Mouse (Mus musculus) testis, postnatal 10 days (tissue): Measurements from ENCODE around the gene Nemp1.

Experiments
- DNase-seq: peaks from one replicate; pipeline ENCODE4 v3.0.0; 2021; ENCODE audit warnings: low spot score

Nemp1 gene

DNA sequence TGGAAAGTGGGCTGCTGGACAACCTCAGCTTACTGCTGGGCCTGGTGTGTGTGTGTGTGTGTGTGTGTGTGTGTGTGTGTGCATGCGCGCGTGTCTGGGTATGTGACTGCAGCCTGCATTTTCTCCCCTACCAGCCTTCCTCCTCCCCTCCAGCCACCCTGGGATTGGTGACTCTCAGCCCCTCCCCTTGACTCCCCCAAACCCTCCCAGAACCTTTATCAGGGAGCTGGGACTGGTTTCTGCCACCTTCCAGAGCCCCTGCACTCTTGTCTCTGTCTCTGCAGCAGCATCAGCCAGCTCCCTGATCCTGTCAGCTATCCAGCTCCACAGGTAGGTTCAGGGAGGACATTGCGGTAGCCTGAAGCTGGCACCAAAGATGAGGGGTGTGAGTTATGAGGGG, 58.4 kb downstream of the Nemp1 start:
- no peak for DNase-seq

DNA sequence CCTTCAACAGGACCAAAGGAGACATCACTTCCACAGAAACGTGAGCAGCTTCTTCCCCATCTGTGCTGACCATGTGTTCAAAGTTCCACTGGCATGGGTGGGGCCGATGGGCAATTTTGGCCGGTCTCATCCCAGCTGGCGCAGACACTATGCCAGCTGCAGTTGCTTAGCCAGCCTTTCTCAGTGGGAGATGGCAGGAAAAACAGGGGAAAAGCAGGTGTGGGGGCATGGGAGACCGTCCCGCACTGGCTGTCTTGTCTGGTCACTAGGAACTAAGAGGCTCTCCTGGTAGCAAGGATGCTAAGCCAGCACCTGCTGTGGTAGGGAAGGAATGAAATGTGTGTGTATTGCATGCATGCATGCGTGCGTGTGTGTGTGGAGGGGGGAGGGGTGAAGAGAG, 61.7 kb downstream of the Nemp1 start:
- DNase-seq = no peak

DNA sequence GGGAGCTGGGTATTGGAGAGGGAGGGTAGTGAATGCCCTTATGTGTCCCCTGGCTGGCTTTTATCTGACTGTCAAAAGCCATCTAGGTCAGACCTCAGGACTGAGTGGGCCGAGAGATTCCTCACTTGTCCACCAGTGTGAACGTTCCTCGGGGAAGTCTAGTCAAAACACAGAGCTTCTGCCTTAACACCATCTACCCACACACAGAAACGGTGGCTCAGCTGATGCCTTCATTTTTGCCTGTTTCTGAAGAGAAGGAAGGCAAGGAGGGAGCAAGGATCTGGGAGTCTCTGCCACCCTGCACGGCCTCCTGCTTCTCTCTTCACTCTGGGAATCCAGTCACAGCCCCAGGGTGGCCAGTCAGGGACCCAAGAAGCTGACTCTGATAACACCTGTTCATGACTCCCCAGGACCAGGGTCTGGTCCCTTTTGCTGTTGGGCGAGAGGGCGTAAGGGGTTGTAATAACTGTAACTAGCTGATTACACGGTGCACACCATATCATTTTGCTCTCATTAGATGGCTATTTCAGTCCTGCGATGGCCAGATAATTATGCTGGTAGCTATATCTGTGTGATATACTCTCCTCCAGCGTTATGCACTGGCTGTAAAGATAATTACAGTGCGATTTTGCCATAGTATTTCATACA, 63.7 kb downstream of the Nemp1 start:
- DNase-seq = no peak

DNA sequence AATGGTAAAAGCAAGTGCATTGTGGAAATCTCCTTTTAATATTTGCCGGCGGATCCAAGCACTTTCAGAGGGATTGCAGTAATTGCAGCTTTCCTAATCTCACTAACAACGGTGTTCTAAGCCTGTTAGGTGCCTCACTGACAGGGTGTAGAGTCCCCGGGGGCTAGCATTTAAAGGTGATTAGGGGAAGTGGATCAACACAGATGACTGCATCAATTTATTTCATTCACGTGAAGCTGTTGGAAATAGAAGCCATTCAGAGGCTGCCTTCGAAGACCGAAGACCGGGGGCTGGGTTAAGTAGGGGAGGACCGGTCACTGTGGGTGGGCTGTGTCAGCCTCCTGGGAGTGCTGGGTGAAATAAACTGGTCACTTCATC, 64.2 kb downstream of the Nemp1 start:
- no peak for DNase-seq

DNA sequence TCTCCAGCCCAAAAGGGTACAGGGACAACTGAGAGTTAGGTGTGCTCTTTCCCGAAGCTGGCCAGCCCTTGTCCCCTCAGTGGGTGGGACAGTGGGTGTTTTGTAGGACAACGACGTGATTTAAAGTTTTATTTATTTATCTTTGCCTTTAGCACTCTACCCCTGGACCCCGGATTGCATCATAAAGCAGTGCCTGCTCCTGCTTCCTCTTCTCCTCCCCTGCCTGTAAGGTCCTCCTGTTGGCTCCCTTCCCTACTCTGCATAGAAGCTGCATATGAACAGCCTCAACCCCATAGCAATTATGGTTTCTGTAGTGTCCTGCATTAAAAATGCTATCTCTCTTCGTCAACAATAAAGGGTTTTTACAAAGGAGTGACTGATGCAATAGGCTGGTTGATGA, 64.7 kb downstream of the Nemp1 start:
- DNase-seq = no peak

DNA sequence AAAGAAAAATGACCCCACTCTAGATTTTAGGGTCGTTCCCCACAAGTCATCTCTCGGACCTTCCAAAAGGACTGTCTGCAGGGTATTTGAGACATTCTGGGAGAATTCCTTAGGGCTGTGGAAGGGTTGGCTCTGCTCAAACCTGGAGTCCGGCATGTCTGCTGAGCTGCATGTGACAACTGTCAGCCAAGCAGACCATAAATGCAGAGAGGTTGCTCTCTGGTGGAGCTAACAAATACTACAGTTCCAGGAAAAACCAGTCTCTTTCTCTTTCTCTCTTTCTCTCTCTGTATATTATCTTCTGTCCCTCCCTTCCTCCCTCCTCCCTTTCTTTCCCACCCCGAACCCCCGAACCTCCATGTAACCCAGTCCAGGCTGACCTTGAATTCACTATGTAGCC, 67.7 kb downstream of the Nemp1 start:
- DNase-seq = no peak

DNA sequence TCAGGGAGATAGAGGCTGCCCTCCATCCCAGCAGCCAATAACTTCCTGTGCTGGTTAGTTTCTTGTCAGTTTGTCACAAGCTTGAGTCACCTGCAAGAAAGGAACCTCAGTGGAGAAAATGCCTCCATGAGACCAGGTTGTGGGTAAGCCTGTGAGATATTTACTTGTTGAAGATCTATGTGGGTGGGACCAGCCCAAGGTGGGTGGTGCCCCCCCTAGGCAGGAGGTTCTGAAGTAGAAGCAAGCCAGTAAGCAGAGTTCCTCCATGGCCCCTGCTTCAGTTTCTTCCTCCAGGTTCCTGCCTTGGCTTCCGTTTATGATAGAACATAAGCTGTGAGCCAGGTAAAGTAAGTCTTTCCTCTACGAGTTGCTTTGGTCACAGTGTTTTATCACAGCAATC, 69.6 kb downstream of the Nemp1 start:
- DNase-seq = no peak

DNA sequence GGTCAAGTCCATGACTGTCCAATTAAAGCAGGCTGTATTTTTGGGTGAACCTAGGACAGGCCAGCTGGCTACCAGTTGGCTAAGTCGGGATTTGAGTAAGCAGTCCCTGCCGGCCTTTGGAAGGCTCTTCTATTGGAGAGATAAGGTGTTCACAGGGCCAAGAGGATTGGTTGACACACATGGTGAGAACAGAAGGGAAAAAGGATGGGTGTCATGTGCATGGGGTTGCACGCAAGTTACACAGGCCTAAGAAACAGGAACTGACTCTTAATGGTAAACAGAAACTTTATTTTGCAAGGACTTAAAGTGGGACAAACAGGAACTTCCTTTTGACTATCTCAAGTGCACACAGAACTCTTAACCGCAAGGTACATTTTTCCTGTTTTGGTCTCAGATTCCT, 70.2 kb downstream of the Nemp1 start:
- DNase-seq = no peak

DNA sequence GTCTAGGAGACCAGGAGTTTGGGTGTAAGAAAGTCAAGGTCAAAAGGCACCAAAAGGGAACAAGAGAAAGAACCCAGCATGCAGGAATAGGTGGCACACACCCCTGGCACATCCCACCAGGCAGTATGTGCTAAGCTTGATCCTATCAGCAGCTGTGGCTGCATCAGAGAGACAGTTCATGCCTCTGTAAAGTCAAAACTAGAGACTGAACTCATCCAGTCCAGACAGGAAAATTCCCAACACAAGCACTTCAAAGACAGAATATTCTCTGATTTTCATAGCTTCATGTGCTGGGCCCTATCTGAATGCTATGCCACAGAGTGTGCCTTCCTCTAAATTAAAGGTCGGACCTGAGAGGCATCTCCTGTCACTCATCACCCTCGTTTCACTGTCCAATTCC, 70.9 kb downstream of the Nemp1 start:
- DNase-seq = no peak

DNA sequence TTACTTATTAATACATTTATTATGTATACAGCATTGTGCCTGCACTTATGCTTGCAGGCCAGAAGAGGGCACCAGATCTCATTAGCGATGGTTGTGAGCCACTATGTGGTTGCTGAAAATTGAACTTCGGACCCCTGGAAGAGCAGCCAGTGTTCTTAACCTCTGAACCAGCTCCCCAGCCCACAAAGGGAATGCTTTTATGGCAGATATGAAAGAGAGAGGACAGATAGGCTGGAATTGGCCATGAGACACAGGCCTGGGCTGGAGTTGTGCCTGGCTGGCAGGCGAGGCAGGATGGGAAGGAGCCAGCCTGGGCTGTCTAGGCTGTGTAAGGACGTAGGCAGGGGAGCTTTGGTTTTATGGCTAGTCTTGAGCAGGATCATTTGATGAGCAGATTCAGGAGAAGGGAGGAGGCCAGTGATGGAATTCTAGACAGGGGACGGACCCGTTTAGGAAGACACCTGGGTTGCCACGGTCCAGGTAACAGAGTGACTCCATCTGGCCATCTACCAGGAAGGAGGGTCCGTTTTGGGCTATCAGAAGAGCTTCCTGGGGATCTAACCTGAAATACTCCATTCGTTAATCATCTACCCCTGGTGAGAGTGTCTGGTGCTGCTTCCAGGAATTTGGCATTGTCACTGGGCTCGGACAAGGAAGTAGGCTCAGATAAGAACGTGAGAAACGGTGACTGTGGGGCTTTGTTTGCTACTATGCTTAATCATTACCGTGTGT, 71.6 kb downstream of the Nemp1 start:
- DNase-seq = peak; percentile 66

DNA sequence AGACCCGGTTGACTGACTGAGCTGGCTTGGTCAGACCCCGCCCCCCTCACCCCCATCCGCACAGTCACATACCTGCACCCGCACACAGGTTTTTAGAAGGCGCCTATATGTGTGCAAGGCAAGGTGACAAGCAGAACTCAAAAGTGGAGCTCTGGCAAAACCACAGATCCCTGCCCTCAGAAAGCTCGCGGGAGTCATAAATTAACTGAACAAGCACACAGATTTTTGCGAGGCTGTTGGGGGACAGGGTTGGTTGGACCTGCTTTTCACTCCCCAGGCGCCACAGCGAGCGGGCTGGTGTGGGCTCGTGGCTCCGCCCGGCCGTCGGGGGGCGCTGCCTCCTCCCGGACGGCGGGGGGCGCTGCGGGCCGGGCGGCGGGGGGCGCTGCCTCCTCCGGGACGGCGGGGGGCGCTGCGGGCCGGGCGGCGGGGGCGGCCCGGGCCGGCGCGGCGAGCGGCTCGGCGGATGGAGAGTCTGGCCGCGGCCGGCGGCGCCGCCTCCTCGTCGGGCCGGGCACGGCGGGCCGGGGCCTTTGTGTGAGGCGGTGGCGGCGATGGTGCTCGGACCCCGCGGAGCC, 72.5 kb downstream of the Nemp1 start, which contains the start of gene Zbtb39:
Zbtb39 (plus strand) TSS at position 456 of the 578 bp plus-strand sequence.
- DNase-seq = peak; percentile 89

DNA sequence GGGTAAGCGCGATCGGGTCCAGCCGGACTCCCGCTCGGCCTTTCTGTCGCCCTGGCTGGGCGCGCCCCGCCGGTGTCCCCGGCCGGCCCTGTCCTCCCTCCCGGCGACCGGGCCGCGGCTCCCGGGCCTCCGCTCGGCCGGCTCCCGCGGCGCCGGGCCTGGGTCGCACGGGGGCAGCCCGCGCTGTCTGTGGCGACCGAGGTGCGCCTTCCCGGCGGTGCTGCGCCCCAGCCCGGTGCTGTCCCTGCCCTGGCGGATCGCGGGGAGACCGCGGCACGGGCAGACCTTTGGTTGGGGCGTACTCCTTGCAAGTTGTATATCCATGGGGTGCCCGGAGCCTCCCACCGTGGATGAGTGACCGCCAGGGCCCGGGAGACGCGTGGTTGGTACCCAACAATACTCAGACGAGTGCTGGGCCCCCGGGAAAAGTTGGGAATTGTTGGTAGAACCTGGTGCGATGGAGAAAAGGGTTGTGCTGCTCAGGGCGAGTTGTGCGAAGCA, 73.0 kb downstream of the Nemp1 start:
- peak; percentile 65 for DNase-seq

DNA sequence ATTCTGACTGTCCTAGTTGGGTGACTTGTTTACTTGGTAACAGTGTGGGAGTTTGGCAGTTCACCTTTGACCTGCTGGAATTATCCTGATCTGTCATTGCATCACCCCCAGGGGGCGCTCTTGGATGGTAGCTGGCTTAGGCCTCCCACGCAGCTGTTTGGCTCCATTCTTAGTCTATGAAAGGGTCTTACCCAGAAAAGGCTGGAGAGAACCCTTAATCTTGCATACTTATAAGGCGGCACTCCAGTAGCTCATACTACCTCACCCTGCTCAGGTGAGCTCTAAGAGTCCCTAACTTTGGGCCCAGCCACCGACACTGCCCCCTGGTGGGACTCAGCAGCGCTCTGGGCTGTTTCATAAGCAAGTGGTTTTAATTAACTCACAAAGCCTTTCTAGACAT, 78.0 kb downstream of the Nemp1 start:
- peak; percentile 84 for DNase-seq

DNA sequence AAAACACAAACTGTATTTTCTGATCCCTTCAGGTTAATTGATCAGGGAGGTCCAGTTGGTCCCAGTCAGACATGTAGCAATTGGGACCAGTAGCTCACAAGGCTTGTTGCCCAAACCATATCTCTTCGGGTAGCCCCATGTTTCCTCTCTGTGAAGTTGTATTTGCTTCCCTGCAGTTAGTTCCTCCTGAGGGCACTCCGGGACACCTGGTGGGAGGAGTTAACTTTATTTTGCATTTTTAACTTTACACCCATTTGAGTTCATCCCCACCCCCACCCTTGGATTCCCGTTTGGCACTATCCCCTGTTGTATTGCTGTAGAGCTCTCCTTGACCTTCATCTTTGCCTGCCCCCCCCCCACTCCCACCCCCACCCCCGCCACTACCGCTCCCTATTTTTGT, 79.2 kb downstream of the Nemp1 start:
- no peak for DNase-seq

DNA sequence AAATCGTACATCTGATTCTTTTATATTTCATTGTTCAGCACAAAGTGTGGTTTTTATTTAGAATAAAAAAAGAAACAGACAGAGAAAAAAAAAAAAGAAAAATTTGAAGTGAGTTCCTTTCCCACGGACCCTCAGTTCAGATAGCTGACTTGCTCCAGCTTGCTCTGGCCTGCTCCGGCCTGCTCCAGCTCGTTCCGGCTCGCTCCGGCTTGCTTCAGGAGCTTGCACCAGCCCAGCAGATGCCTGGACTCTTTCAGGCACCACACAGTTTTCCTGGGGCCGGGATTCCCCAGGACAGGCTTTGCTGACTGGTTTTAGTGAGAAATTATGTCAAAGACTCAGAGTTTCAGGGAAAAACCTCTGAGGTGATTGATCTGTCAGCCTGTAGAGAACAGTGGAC, 80.6 kb downstream of the Nemp1 start:
- DNase-seq = no peak

DNA sequence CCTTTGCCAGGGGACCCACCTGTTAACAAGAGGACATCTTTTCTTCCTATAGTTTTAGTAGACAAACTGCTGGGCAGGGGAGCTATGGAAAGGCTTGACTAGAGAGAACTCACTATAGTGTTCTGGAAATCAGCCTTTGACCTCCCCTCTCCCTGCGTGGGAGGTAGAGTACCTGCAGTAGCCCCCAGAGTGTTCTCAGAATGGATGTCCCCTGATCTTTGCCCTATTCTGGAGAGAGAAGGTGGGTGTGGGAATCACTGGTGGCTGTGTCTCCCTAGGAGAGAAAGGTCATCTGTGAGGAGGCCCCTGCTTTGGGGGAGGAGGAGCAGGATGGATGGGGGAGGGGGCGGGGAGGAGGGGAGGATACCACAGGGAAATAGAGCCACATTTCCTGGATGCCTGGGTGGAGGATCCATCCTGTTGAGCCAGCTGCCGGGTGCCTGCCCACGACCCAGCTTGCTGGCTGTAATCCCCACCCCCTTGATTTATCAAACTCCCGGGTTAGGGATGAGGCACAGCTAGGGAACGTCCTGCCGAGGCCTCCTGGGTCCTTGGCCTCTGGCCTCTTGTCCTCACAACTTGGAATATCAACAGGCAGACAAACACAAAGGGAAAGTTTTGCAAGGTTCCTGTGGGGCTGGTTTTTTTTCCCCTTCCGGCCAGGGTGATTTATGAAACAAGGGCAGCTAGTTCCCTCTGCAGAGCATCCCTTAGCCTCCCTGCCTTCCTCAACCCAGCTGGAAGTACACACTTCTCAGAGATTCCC, 82.3 kb downstream of the Nemp1 start:
- peak; percentile 64 for DNase-seq

DNA sequence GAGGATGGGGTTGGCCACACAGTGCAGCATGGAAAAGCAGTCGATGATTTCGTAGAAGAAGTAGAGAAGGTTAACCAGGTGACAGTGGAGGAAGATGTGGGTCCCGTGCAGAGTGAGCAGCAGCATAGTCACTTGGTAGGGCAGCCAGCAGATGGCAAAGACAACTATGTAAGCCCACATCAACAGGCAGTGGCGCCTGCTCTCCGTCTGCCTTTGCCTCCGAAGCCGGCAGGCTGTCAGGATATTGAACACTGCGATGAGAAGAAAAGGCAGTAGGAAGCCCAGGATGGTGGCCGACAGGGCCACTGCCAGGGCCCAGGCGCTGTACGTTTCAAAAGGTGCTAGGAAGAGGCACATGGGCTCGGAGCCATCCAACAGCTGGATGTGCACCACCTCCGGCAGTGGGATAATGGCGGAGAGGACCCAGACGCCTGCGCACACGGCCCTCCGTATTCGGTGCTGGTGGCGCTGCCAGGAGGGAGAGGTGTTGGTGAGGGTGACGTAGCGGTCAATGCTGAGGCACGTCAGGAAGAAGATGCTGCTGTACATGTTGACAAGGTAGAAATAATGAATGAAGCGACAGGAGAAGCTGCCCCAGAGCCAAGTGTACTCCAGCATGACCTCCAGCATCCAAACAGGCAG, 83.6 kb downstream of the Nemp1 start:
- peak; percentile 38 for DNase-seq
